Mouse (Mus musculus): ENCODE data around the gene Cyb561d1.
"Not testable (repeated sequence)": the region's sequence is repeated elsewhere in the genome, so short reads cannot be mapped to it uniquely, and the experiment has no call there.

Cyb561d1 gene

DNA sequence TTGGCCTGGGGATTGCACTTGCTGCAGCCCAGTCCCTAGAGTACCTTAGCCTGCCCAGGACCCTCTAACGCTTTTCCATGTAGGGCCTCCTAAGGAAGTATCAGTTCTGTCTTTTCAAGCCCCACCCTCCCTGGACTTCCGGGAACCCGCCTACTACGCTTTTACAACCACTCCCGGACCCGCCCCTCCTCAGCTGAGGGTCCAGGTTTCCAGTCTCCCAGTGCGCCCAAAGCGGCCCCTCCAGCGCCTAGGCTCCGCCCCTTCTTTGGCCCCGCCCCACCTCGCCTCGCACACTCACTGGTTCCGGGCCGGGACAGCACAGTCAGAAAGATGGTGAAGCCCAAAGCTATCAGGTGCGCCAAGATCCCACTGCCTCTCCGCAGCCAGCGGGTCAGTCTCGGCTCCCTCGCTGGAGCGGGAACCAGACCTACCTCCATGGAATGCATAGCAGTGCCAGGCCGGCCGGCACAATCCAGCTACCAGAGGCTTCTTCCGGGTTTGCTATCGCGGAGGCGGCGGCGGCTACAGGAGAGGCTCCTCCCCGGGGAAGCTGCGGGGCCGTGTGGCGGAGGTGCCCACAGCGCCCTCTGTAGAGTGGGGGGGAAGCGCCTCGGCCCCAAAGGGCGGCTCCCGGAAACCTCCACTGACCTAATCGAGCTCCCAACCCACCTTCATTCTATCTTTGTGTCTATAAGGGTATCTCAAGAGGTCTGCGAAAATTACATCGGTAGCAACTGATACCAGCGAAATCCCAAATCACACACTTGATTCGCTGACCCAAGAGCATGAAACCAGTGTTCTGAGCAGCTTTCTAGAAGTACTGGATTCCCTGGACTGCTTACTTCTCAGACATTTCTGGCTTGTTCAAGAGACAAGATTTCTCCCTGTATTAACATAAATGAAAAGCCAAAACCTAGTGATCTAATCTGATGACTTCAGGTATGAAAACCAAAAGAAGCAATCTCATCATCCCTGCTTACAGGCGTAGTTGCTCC, at the start of gene Cyb561d1:
Cyb561d1 (minus strand) TSS at position 884 of the 995 bp plus-strand sequence.
- peak; percentile 97 for DNase-seq (ENCODE audit: extremely low read depth, insufficient read length, low spot score)

DNA sequence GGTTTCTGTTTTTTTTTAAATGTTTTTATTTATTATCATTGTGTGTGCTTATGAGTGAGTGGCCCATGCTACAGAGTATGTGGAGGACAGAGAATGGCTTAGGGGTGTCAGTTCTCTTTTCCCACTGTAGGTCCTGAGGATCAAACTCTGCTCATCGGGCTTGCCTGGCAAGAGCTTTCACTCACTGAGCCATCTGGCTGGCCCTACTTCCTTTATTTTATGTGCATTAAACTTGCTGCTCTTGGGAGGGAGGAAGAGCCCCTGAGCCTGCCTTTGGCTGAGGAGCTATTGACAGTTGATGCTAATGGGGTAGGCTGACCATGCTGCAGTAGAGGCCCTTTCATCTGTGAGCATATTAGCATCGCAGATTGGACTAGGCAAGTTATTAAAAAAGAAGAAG, 45.8 kb upstream of the Cyb561d1 start:
- DNase-seq (ENCODE audit: extremely low read depth, insufficient read length, low spot score), result no peak

DNA sequence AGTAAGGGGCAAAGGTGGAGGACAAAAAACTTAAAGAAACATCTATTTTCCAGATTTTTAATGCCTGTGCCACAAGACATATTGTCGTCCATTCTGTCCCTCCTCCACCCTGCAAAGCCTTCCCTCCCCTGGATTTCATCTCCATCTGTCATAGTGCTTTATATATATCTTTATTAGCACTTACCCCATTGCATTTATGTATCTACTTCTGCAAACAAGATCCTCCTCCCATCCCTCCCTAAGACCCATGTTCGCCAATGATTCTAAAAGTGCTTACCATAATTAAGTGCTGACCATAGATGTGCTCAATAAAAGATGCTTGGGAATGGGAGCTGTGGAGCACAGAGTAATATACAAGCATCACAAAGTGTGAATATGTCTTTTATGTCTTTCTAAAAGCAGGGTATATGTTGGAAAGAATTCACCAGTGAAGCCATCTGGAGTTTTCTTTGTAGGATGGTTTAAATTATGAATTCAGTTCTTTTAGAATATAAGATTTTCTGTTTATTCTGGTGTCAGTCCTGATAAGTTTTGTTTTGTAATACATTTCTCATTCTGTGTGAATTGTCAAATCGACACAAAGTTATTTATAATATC, 40.3 kb upstream of the Cyb561d1 start:
- no peak for DNase-seq (ENCODE audit: extremely low read depth, insufficient read length, low spot score)

DNA sequence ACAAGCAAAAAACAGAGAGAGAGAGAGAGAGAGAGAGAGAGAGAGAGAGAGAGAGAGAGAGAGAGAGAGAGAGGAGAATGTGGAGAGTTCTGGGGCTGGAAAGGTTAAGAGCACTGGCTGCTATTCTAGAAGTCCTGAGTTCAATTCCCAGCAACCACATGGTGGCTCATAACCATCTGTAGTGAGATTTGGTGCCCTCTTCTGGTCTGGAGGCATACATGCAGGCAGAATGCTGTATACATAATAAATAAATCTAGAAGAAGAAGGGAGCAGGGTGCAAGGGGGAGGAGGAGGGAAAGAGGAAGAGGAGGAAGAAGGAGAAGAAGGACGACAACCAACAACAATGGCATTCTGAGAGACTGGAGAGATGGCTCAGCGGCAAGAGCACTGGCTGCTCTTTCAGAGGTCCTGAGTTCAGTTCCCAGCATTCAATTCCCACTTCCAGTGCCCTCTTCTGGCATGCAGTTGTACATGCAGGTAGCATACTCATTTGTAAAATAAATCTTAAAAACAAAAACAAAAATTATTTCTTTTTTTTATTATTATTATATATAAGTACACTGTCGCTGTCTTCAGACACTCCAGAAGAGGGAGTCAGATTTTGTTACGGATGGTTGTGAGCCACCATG, 36.6 kb upstream of the Cyb561d1 start:
- DNase-seq (ENCODE audit: extremely low read depth, insufficient read length, low spot score), result not testable (repeated sequence)

DNA sequence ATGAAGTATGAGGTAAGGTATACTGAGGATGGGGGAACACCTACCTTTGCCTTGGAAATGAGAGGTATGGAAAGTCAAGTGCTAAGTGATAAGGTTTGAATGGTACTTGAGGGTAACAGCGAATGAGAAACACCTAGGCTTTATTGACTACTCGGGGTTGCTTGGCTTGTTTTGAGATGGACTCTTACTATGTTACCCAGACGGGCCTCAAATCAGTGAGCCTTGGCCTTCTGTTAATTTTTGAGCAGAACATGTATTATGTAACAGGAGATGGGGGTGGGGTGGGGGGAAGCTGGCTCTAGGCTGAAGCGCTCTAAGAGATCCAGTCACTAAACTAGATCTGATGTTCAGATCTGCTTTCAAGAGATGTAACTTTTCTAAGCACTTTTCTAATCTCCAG, 30.6 kb upstream of the Cyb561d1 start:
- DNase-seq (ENCODE audit: extremely low read depth, insufficient read length, low spot score), result no peak

DNA sequence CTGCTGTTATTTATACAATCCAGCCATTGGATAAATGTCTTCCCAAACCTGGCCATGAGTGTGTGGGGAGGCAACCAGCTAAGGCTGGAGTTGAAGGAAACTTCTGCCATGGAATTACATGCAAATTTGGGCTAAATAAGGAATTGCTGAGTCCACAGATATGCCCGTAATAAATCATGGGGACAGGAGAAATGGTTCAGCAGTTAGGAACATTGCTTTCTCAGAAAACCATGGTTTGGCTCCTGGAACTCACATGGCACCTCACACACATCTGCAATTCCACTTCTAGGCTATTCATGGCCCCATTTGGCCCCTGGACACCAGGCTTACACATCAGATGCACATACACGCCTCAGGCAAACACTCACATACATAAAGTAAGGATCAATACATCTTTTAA, 26.5 kb upstream of the Cyb561d1 start:
- DNase-seq (ENCODE audit: extremely low read depth, insufficient read length, low spot score), result no peak

DNA sequence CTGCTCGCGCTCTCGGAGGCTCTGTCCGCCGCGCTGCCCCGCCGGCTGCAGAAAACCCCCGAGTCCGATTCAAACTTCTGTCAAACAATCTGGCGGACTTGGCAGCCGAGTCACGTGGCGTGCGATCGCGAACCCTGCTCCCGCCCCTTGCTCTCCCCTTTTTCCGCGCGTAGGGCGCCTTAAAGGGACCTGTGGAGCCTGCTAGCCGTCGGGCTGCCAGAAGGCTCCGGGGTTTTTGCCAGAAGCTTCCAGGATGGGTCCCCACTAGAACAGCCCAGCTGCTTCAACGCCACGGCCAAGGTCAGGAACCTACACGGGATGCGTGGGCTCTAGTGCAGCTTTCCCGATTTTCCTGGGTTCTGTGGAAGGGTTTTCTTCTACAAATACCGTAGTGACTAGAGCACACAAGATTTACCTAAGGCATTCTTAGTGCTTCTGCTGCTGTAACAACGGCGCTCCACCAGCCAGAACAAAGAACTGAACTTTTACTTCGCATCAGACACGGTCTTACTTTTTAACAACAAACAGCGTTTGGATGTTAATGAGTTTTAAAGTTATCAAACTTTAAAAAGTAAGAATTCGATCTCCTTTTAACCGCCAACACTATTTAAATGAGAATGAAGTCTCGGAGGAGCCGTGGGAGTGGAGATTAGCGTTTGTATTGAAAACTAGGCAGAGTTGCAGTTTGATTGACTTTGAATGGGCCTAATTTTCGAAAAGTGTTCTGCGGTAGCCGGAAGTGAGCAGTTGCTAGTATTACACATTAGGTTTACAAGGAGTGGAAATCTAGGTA, 25.7 kb upstream of the Cyb561d1 start, which contains the start of gene Sypl2:
Sypl2 (minus strand) TSS at position 91 of the 793 bp plus-strand sequence.
- DNase-seq (ENCODE audit: extremely low read depth, insufficient read length, low spot score), result no peak

DNA sequence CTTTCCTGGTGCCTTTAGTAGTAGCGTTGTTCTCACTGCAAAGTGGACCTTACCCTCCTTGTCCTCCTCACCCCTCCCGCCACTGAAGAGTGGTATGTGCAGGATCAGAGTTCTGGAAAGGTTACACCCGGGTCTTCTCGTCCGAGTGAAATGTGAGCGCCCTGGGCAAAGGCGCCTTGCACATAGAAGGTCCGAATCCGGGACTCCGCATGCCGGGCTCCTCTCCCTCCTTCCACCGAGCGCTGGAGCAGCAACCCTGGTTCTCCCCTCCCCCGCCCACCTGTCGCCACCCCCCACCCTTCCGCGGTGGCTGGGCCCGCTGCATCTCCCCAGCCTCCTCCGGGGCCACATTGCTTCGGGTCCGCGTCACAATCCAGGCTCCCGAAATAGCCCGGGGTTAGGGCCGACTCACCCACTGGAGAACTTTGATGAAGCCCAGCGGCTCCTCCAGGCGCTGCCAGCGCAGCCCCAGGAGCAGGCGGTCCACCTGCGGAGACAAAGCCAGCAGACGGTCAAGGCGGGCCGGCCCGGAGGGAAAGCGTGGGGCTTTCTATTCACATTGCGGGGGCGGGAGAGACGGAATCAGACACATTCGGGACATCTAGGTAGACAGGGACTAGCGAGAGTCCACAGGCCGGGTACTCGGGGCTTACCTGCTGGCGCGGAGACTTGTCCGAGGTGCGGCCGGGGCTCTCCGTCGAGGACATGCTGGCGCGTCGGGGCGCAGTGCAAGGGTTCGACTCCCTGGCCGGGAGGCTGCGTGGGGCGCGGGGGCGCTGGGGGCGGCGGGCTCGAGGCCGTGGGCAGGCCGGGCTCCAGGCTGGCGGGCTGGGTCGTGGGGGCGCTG, 24.9 kb upstream of the Cyb561d1 start:
- no peak for DNase-seq (ENCODE audit: extremely low read depth, insufficient read length, low spot score)

DNA sequence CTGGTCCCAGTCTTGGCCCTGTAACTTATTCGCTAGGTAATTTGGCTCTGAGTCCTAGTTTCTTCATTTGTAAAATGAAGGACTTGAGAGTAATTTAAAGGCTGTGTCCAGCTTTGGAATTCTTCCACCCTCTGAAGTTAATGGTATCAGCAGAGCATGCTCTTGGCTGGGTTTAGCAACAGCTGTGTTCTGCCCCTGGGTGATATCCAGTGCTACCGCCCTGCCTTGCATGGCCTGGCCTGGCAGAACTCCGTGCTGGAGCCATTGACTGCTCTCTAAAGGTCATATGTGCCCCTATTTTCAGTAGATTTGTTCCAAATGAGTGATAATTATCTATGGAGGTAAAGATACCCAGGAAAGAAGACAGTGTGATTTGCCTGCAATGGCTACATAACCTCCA, 19.6 kb upstream of the Cyb561d1 start:
- no peak for DNase-seq (ENCODE audit: extremely low read depth, insufficient read length, low spot score)

DNA sequence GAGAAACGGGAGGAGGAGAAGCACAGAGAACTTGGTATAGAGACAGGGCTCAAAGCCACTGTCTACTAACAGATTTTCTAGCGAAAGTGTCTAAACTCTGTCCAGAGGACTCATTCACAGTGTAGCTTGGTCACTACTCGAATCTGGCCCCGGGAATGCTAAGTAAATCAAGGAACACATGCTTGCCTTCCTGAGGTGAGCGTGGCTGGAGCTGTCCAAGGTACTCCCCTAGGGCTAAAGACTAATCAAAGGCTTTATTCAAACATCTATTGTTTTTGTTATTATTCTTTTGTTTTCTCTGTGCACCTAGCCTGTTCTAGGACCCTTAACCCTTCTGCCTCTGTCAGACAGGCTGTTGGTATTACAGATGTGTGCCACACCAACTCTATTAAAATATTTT, 13.7 kb upstream of the Cyb561d1 start:
- no peak for DNase-seq (ENCODE audit: extremely low read depth, insufficient read length, low spot score)

DNA sequence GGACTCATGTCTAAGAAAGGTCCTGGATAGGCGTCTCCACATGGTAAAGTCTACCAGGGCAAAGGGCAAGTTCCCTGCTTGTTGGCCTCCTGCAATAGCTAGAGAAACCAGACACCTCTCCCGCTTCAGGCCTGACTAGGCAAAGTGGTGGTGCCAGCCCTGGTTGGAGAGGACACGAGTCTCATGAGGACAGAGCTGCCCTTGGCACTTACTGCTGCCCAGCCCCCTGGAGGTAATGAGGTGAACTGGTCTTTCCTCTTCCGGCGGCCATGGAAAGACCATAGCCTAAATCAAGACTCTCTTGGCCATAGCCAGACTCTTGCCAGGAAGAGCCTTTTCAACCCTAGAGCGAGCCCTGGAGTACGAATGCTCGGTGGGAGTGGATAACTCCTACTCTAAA, 11.4 kb upstream of the Cyb561d1 start:
- DNase-seq (ENCODE audit: extremely low read depth, insufficient read length, low spot score), result no peak

DNA sequence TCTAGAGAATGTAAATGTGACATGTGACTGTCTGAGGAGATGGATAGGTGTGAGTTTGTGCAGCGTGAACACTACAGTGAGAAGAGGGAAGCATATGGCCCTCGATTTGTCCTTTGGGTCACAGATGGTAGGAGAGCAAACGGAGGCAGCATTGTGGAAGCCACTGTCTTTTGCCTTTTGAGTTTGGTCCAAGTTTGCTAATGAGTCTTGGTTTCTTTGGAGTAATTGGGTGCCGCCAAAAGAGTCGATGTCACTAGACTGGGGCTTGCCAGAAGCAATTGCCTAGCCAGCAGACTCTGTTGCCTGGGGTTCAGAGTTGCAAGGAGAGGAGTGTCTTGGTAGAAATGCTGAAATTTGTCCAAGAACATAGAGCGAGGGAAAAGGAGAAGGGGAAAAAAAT, 10.8 kb upstream of the Cyb561d1 start:
- DNase-seq (ENCODE audit: extremely low read depth, insufficient read length, low spot score), result no peak

DNA sequence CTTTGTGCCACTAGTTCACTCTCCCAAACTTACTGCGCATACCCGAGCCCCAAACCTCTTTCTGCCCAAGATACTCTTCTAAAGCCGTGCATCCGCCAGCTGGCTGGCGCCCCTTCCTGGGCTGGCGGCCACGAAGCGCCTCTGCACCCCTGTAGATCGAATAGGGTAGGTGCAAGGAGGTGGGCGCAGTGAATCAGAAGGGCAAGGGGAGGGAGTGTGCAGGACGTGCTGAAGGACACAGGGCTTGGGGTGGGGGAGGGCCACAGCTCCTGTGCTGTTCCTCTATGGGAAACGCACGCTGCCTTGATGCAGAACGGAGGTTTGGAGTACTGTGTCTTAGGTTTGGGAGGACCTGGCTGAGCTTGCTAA, 9.7 kb upstream of the Cyb561d1 start, which contains the start of gene Atxn7l2:
Atxn7l2 (minus strand) TSS at position 164 of the 369 bp plus-strand sequence.
- no peak for DNase-seq (ENCODE audit: extremely low read depth, insufficient read length, low spot score)

DNA sequence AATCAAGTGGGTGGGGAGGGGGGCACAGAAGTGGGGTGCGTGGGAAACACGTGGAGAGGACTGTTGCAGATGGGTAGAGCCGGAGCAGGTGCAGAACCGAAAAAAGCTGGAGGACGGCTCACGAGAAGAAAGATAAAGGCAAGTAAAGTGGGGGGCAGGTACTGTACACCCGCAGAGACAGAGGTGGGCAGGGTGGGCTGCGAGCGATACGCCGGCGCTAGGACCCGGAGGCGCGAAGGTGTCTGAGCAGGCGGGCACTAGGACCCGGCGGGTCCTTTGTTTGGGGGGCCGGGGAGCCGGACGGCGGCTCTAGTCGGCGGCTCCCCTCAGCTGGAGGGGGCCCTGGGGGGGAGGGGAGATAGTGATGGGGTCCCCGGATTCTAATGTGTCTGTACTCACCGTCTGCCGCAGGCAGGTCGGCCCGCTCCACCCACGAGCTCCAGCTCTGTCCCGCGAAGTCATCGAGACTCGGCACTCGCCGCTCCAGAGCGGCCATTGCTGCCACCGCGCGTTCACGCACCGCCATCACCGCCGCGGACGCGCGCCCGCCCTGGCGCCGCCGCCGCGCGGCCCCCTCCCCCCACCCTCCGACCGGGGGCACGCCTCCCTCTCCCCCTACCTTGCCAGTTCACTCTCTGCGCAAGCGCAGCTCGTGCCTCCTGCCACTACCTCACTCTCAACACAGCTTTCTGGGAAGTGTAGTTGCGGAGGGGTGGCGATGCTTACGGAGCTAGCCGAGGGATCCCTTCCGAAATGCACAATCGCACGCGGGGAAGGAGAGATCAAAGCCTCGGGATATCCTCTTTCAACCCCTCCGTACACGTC, 9.1 kb upstream of the Cyb561d1 start:
- DNase-seq (ENCODE audit: extremely low read depth, insufficient read length, low spot score), result peak; percentile 94

DNA sequence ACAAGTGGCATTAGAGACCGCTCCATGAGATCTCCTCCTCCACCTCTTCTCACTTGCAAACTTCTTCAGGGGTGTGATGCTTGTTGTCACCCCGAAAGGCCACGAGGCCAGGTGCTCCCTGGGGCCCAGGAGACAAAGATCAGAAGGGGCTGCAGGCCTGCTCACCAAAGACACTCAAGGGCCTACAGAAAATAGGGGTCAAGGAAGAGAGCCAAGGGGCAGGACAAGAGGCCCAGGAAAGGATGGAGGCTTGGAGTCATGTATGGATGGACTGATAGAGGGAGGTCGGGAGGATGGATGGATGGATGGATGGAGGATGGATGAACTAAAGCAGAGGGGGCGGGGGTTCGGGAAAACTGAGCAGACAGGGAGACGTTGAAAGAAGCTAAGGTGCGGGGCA, 8.5 kb upstream of the Cyb561d1 start:
- no peak for DNase-seq (ENCODE audit: extremely low read depth, insufficient read length, low spot score)

DNA sequence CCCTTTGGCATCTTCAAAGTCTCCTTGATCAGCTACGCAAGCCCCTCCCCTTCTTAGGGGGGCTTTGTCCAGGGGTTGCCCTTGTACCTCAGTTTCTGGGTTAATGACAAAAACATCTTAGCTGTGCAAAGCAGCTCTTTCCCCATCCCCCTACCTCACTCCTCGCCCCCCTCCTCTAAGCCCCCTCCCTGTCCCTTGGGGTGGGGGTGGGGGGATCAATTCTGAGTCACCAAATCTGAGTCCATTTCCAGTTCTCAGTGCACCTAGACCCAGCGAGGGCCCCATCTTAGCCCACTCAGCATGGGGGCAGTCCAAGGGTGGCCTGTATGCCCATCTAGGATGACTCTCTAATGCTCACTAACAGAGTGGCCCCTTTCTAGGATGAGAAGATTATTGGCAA, 8.0 kb upstream of the Cyb561d1 start:
- DNase-seq (ENCODE audit: extremely low read depth, insufficient read length, low spot score), result no peak

DNA sequence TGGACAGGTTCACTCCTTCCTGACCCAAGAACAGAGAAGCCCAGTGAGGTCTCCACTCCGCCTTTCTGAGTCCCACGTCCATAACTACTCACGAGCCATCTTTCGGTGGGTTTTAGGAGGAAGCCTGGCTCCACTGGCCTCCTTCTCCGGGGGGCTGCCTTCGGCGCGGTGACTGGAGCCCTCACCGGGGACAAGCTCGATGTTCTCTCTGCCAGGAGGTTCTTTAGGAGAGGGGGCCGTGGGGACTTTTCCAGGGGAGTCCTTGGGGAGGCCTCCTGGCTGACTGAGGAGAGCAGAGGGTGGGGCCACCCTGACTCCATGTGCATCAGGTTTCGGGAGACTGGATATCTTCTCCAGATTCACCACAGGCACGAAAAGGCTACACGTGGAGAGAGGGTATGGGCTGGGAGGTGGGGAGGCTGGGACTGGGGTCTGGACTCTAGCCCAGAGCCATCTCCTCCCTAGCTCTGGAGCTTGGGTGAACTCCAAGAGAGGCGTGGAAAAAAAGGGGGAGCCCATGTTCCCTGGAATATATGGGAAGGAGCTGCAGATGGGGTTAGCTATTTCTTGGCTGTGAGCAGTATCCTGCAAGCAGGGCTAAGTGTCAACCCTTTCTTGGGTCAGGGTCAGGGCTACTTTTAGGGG, 5.8 kb upstream of the Cyb561d1 start:
- no peak for DNase-seq (ENCODE audit: extremely low read depth, insufficient read length, low spot score)

DNA sequence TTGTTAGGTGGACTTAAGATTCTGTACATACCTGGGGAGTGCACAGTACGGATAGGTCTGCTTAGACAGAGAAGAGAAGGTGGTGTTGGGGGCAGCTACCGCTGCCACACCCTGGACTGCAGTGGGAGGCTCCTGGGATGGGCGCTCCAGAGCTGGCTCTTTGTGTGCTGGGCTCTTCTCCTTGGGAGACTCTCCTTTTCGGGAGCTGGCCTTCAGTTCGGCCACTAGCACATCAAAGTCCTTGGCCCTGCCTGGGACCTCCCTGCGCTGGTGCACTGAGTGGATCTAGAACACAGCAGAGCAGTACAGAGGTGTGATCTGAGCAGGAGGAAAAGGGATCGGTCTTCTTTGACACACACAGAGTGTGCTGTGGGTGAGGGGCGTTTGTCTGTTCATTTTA, 4.6 kb upstream of the Cyb561d1 start:
- DNase-seq (ENCODE audit: extremely low read depth, insufficient read length, low spot score), result no peak
